Mouse (Mus musculus) natural killer cell, adult 2 months (primary cell): ENCODE results near the gene Dnmbp.
A peak's percentile ranks its signal among the peaks of the same experiment; 100 is the strongest.

Experiments used
- DNase-seq, 2 experiments: peaks; one replicate each; pipeline ENCODE4 v3.0.0; 2022; ENCODE audit warnings: low spot score in 2 of 2

Dnmbp gene

DNA sequence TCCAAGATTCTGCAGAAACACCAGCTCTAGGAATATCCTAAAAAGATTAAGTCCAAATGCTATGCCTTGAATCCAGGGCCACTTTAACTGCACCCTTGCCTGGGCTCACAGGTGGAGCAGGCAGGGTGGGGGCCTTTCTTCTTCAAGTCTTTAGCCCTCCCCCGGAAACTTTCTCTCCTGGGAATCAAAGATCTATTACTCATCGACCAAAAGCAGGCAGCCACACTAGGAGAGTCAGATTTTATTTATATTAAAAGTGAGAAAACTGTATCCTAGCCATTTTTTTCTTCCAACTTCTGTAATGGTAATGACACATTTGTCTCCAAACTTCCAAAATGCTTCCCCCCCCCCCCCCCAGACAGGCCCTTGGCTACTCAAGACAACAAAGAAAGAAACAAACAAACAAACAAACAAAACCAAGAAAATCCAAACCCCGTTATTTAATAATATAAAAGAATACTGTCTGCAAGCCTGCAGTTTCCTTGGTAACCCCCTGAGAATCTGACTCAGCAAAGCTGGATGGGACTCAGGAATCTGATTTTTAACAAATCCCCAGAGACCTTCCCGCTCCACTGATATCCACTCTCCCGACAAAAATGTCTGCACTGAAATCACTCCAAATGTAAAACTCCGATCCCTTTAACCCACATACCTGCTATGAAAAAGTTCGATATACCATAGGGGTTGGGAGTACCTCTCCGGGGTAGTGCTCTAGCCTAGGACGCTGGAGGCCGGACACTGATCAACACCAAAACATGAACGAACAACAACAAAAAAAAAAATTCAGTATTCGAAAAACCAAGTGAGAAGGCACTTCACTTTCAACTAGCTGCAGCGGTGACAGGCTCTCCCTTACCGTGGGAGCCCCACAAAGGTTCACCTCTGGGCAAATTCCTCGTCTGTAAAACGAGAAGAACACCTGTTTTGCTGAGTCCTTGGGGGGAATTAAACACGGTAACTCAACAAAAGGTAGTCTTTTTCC lies 61.6 kb downstream of the Dnmbp start:
- DNase-seq: no peak

DNA sequence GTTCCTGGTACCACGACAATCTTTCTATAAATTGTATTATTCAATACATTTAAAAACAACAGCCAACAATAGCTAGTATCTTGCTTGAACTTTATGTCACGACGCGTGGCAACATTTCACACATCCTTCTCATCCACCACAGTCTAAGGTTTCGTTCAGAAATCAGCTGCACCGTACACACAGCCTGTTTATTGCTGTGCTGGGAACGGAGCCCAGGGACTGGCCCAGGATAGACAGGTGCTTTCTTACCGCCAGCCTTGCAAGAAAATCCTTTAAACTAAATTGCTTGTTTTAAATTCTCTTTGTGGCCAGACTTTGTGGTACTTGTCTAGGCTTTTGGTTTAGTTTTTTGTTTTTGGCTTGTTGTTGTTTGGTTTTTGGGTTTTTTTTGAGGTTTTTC lies 62.6 kb downstream of the Dnmbp start:
- no peak for DNase-seq

GRCm38 (mm10) chr19:43875996-43876395 lies 64.0 kb downstream of the Dnmbp start:
- DNase-seq: no peak

- no peak for DNase-seq
Observed at GRCm38 (mm10) chr19:43874351-43874750, 65.6 kb downstream of the Dnmbp start.

DNA sequence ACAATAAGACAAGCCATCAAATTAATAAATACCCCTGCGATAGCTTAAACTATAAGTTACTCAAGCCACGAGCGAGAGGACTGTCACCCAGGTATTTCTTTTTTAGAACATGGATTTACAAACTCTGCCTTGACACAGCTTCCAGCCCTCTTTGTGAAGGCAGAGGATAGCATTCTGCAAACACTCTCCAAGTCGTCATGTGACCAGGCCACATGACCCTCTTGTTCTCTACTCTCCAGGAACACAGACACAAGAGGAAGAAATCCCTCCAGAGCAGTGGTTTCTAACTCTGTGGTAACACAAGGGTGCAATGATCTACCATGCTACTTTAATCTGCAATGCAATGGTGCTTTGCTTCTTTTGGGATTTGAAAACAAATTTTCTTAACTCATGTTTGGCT lies 69.6 kb downstream of the Dnmbp start:
- DNase-seq: no peak

GRCm38 (mm10) chr19:43857347-43857746 lies 82.6 kb downstream of the Dnmbp start:
- no peak for DNase-seq

- DNase-seq: no peak
Observed at GRCm38 (mm10) chr19:43852837-43853545, 87.0 kb downstream of the Dnmbp start.

DNA sequence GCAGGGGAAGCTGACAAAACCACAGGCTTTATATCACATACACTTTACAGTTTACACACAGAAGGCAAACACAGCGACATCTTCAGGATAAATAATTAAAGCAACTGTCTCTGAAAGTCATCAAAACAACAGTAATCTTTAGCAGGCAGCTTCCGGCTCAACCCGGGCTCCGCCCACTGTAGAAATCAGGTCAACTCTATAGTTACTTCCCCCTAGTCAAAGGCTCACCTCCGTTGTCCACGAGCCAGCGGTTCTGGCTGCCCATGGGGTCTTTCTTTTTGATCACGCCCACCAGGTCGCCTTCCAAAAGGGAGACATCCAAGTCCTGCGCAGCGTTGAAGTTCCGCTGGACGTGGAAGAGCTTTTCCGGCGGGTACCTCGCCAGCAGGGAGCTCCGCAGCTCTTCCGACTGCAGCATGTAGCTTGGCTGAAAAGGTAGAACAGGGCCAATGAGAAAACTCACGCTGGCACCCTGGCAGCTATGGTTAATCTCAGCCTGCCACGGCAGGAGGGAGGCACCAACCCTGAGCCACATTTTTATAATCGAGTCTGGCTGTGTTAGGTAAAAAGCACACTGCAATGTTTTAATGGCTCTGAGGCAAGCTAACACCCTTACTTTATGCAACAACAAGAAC lies 87.9 kb downstream of the Dnmbp start:
- DNase-seq: no peak

- no peak for DNase-seq
Observed at GRCm38 (mm10) chr19:43850026-43850425, 90.0 kb downstream of the Dnmbp start.

- DNase-seq: no peak
Observed at GRCm38 (mm10) chr19:43847966-43848365, 92.0 kb downstream of the Dnmbp start.

DNA sequence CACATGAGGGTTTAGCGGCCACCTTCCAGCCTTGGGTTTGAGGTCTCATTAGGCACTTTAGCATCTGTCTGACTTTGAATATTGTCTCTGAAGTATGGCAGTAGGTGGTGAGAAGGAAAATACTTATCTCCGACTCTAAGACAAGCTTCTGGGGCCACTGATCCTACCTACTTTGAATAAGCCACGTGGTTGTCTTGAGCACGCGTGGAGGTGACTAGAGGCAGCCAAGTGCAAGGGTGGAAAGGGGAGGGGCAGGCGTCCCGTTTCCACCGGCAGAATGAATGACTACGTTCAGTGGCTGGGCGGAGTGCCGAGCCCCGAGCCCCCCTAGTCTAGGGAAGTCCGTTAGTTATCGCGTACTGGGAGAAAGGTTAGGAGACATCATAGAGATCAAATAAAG lies 92.9 kb downstream of the Dnmbp start:
- no peak for DNase-seq

DNA sequence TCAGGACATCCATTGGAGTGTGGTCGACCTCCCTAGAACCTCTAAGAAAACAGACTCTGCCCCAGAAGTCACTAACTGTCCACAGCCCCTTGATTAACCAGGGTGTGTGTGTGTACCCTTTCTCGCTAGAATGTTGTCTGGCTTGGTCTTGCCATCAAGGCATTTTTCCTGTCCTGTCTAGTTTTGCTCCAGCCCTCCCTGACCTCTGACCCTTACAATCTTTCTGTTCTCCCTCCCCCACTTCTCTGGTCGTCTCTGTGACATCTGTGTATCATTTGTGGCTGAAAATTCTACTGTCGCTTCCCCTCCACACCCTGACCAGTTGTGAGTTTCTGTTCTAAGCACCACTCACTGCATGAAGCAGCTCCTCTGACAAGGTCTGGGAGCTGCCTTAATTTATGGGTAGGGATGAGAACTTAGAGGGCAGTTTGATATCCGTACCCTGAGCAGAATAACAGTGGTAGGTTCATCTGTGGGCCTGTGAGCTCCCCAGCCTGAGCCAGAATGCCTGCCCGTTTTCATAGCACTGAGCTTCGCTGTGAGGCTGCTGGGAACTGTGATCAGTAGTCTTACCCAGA lies 94.6 kb downstream of the Dnmbp start:
- no peak for DNase-seq

DNA sequence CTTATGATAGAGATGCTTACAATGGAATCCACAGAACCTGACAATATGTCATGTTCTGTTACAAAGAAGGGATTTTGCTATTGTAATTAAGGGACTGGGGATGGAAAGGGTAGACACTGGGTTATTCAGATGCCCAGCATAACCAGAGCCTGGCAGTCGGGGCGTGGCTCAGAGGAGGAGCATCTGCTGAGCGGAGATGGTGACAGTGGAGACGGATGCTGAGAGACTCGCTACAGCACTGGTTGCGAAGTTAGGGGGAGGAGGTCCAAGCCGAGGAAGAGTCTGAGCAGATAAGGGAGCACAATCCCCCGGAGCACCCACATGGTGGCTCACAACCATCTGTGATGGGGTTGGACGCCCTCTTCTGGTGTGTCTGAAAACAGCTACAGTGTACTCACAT lies 96.8 kb downstream of the Dnmbp start:
- DNase-seq: no peak

- DNase-seq: peak; percentile 37 to 62
Observed at GRCm38 (mm10) chr19:43832425-43833069, 107.4 kb downstream of the Dnmbp start.

DNA sequence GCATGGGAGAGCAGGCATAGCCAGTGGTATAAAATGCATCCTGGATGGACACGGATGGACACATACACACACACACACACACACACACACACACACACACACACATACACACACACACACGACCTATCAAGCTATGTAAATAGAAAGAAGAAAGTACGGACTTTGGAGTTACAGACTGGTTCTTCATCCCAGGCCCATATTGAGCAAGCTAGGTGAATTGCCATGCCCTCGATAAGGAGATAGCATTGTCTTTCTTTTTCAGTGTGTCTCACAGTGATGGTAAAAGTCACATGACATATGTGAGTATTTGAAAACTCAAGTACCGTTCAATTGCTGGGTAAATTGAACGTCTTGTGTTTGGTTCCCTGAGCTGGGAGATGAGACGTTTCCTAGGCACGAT lies 113.1 kb downstream of the Dnmbp start:
- DNase-seq: no peak

DNA sequence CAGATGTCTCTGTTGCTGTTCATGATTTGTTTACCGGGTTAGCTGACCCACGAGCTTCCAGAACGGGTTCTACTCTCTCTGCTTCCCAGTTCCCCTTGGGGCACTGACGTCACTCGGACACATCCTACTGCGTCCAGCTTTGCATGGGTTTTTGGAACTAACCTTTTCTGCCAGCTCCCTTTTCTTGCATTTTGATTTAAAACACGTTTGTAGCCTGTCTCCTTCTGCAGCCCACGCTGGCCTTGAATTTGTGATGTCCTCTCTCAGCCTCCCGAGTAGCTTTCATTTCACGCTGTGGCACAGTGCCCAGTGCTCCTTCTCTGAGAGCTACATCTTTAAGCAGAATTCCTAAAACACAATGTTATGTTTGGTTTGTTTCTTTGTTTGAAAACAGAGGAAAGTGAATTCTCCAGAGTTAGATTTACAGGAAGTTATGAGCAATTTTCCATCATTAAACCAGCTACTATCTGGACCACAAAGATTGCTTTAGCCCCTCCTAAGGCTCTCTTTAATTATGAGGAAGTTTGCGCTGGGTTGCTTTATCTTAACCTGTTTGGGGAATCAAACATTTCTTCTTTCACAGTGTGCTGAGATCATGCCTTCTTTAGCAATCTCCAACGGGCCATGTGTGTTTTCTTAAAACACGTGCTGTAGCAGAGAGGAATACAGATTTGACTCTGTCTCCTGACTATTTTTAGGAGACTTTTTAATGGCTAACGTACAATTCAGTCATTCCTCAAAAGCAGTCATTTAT lies 124.2 kb downstream of the Dnmbp start:
- DNase-seq: no peak

DNA sequence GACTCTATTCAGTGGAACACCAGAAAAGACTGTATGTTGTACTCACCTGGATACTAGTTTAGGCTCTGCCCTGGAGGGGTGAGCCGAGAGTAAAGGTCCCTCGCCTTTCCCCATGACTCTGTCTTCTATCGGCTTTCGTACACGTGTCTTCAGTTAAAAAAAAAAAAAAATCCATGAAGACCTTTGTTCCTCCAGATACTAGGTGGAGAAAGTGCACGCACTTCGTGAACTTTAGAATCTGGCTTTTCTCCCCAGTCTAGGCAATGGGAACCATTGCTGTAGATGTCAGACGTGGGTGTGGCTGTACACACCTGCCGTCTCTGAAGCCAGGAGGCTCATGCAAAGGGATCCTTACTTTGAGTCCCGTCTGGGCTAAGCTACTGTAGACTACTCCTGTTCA lies 126.7 kb downstream of the Dnmbp start:
- no peak for DNase-seq

GRCm38 (mm10) chr19:43811419-43811818 lies 128.6 kb downstream of the Dnmbp start:
- no peak for DNase-seq

DNA sequence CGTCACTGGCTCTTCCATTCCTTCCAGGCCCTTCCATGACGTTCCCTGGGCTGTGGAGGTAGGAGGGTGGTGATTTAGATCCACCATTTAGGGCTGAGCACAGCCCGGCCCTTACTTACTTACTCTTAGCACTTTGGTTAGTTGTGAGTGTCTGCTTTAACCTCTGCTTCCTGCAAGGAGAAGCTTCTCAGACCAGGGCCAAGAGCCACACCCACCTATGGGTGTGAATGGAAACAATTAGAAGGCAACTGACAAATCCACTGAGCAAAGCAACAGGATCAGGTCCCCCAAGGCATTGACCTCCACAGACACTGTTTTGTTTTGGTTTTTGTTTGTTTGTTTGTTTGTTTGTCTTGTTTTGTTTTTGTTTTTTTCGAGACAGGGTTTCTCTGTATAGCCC lies 130.7 kb downstream of the Dnmbp start:
- DNase-seq: no peak

DNA sequence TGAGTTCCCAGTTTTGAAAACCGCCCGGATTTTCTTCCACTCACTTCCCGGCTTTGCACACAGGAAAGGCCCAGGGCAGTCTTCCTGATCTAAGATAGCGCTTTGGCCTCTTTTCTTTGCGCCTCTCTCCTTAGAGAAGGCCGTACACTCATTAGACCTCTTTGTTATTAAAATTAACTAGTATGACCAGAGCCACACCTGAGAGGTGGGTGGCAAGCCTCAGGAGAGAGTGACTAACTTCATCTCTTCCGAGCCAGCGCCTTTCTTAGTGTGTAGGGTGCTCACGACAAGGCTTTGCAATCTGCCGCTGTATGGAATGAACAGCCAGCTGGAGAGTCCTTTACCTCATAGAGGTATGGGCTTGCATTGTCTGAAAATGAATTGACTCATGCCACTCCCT lies 136.1 kb downstream of the Dnmbp start:
- DNase-seq: no peak
